Mouse (Mus musculus) megakaryocyte-erythroid progenitor cell, adult 5 weeks (primary cell): ENCODE results near the gene Pim1. TPM values are rescaled to one million over a fixed set of nuclear protein-coding genes. Genes with fewer than 3 reads are reported as not detected.

Experiments
- polyA plus RNA-seq: library from polyadenylated mRNA; stranded (reverse); fragments of >175 nt; gene quantifications from 2 replicates; pipeline ENCODE4 v1.2.3, GENCODE M21; 2012

Gene Pim1
- polyA plus RNA-seq, result 323 and 395 TPM in 2 replicates

GRCm38 (mm10) chr17:29490713-29491581, at the start of gene Pim1:
TSS of gene Pim1 (plus strand) at chr17:29490753.

Other genes with a start within 250 kb of the Pim1 start
- gene Ppil1, start 226.6 kb upstream of the Pim1 start, polyA plus RNA-seq, result 53.9 and 57.8 TPM in 2 replicates
- 38.1 and 39.5 TPM in 2 replicates for gene BC004004, start 222.0 kb upstream of the Pim1 start, polyA plus RNA-seq
- 19.9 and 35.3 TPM in 2 replicates for gene Pi16, start 173.1 kb upstream of the Pim1 start, polyA plus RNA-seq
- 148 and 161 TPM in 2 replicates for gene Mtch1, start 142.8 kb upstream of the Pim1 start, polyA plus RNA-seq
- 71.5 and 73.8 TPM in 2 replicates for gene Fgd2, start 129.8 kb upstream of the Pim1 start, polyA plus RNA-seq
- not detected in 2 replicates for gene Gm17657, start 58.9 kb downstream of the Pim1 start, polyA plus RNA-seq
- 30.7 and 32.3 TPM in 2 replicates for gene Tbc1d22b, start 59.0 kb downstream of the Pim1 start, polyA plus RNA-seq
- gene Tmem217, start 61.6 kb downstream of the Pim1 start, polyA plus RNA-seq, result 0.18 TPM in 1 of 2 replicates, not detected in the other
- 31.6 and 38.4 TPM in 2 replicates for gene Rnf8, start 124.0 kb downstream of the Pim1 start, polyA plus RNA-seq
- gene Gm28043, start 124.1 kb downstream of the Pim1 start, polyA plus RNA-seq, result 0.34 and 0.35 TPM in 2 replicates
- 69.2 and 71.1 TPM in 2 replicates for gene Cmtr1, start 169.8 kb downstream of the Pim1 start, polyA plus RNA-seq
- gene Ccdc167, start 226.3 kb downstream of the Pim1 start, polyA plus RNA-seq, result 13.6 and 14.0 TPM in 2 replicates